Mouse (Mus musculus) G1E (cell line): ENCODE measurements around the gene Gm3002.
"Not testable (repeated sequence)": the region's sequence is repeated elsewhere in the genome, so short reads cannot be mapped to it uniquely, and the experiment has no call there.

Experiments used
- CTCF ChIP-seq: IDR thresholded peaks from 2 replicates; pipeline ENCODE4 v1.5.1; 2012; ENCODE audit warnings: low read depth, low read length, inconsistent platforms, mixed read lengths
- GATA2 ChIP-seq: IDR thresholded peaks from 2 replicates; pipeline ENCODE4 v1.6.1; 2012; ENCODE audit warnings: low read depth, low read length, inconsistent platforms, borderline replicate concordance

DNA sequence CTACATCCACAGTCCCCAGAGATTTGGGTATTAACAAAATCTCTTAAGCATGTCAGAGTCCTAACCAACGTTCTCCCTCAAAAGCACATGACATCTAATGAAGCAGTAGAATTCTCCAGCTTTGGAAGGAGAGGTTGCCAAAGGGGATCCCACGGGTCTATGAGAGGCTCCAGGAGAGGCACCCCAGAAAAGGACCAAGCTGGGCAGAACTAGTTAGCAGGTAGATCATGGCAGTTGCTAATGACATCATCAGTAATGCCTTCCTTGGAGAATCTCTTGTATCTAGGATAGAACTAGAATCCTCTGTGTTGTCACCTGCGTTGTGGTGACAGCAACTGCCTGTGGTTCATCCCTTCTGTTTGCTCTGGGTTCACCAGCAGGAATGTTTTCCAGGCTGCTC, 188.2 kb downstream of the Gm3002 start, which contains the start of gene Gm3099:
- not testable (repeated sequence) for TF ChIP-seq CTCF, GATA2
